Mouse (Mus musculus): ENCODE measurements around the gene Zfp143.
A peak's percentile ranks its signal among the peaks of the same experiment; 100 is the strongest.
"Not testable (repeated sequence)": the region's sequence is repeated elsewhere in the genome, so short reads cannot be mapped to it uniquely, and the experiment has no call there.

Zfp143 gene

GRCm38 (mm10) chr7:110061199-110061751 is at the start of gene Zfp143:
TSS of gene Zfp143 (plus strand) at chr7:110061217.
- peak; percentile 100 for DNase-seq (ENCODE audit: low spot score in 2 of 2)

GRCm38 (mm10) chr7:110011417-110011816 is 49.6 kb upstream of the Zfp143 start:
- no peak for DNase-seq (ENCODE audit: low spot score in 2 of 2)

- DNase-seq (ENCODE audit: low spot score in 2 of 2): peak in 1 of 2 experiments; percentile 7
Measured at GRCm38 (mm10) chr7:110014272-110014671, 46.7 kb upstream of the Zfp143 start.

- peak; percentile 77 to 86 for DNase-seq (ENCODE audit: low spot score in 2 of 2)
Measured at GRCm38 (mm10) chr7:110018117-110018630, 42.8 kb upstream of the Zfp143 start, which contains the start of gene Ipo7. TSS of gene Ipo7 (plus strand) at chr7:110018274.

- peak; percentile 14 to 17 for DNase-seq (ENCODE audit: low spot score in 2 of 2)
Measured at GRCm38 (mm10) chr7:110018631-110019482, 42.2 kb upstream of the Zfp143 start.

GRCm38 (mm10) chr7:110023553-110023952 is 37.5 kb upstream of the Zfp143 start:
- no peak for DNase-seq (ENCODE audit: low spot score in 2 of 2)

- no peak for DNase-seq (ENCODE audit: low spot score in 2 of 2)
Measured at GRCm38 (mm10) chr7:110026594-110026993, 34.4 kb upstream of the Zfp143 start.

GRCm38 (mm10) chr7:110028826-110029225 is 32.2 kb upstream of the Zfp143 start:
- DNase-seq (ENCODE audit: low spot score in 2 of 2): no peak

- DNase-seq (ENCODE audit: low spot score in 2 of 2): no peak
Measured at GRCm38 (mm10) chr7:110030342-110030741, 30.7 kb upstream of the Zfp143 start.

GRCm38 (mm10) chr7:110057723-110058122 is 3.3 kb upstream of the Zfp143 start:
- not testable (repeated sequence) for DNase-seq (ENCODE audit: low spot score in 2 of 2)

GRCm38 (mm10) chr7:110059092-110059785 is 1.8 kb upstream of the Zfp143 start:
- no peak for DNase-seq (ENCODE audit: low spot score in 2 of 2)

GRCm38 (mm10) chr7:110060106-110060668 is 830 bp upstream of the Zfp143 start:
- no peak for DNase-seq (ENCODE audit: low spot score in 2 of 2)

GRCm38 (mm10) chr7:110060669-110061198 is 283 bp upstream of the Zfp143 start:
- DNase-seq (ENCODE audit: low spot score in 2 of 2): peak in 1 of 2 experiments; percentile 8

- DNase-seq (ENCODE audit: low spot score in 2 of 2): peak; percentile 76 to 81
Measured at GRCm38 (mm10) chr7:110061752-110062273, 796 bp downstream of the Zfp143 start.

GRCm38 (mm10) chr7:110063731-110064130 is 2.7 kb downstream of the Zfp143 start:
- DNase-seq (ENCODE audit: low spot score in 2 of 2): no peak

GRCm38 (mm10) chr7:110069070-110069469 is 8.1 kb downstream of the Zfp143 start:
- DNase-seq (ENCODE audit: low spot score in 2 of 2): no peak

GRCm38 (mm10) chr7:110078168-110078567 is 17.2 kb downstream of the Zfp143 start:
- DNase-seq (ENCODE audit: low spot score in 2 of 2): no peak

GRCm38 (mm10) chr7:110083386-110084165 is 22.6 kb downstream of the Zfp143 start:
- peak; percentile 34 to 41 for DNase-seq (ENCODE audit: low spot score in 2 of 2)

- no peak for DNase-seq (ENCODE audit: low spot score in 2 of 2)
Measured at GRCm38 (mm10) chr7:110085217-110085616, 24.2 kb downstream of the Zfp143 start.

- no peak for DNase-seq (ENCODE audit: low spot score in 2 of 2)
Measured at GRCm38 (mm10) chr7:110087914-110088313, 26.9 kb downstream of the Zfp143 start.

Data from natural killer cell, adult 2 months (primary cell).